Mouse (Mus musculus) T-helper 1 cell (primary cell): Measurements from ENCODE around the gene Tspan33.
"Not testable (repeated sequence)": the region's sequence is repeated elsewhere in the genome, so short reads cannot be mapped to it uniquely, and the experiment has no call there.

Experiments used
- in situ Hi-C: fragments of 300-600 bp; cut with MboI, MseI; formaldehyde crosslinking; loops from one replicate; pipeline ENCODE4 v1.15.1; 2025; ENCODE audit warnings: high pct_unique_total_duplicates

Gene Tspan33

DNA sequence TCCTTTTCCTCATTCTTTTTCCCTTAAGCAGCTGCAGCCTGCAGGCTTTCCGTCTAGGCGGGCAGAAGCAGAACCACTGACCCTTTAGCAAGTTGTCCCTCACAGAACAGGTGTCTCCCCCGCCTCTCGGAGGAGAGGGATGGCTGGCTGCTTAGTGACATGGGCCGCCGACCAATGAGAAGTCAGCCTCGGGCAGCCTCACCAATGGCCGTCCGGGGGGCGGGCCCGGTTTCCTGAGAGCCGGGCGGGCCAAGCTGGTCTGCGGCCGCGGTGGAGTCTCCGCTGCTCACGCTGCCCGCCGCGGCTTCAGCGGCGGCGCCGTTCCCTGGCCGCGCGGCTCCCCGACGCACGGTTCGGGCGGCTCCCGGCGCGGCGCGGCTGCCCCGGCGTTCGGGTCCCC, at the start of gene Tspan33:
Tspan33 (plus strand) TSS at position 270 of the 400 bp plus-strand sequence.
- in situ Hi-C loops = no loop called here

DNA sequence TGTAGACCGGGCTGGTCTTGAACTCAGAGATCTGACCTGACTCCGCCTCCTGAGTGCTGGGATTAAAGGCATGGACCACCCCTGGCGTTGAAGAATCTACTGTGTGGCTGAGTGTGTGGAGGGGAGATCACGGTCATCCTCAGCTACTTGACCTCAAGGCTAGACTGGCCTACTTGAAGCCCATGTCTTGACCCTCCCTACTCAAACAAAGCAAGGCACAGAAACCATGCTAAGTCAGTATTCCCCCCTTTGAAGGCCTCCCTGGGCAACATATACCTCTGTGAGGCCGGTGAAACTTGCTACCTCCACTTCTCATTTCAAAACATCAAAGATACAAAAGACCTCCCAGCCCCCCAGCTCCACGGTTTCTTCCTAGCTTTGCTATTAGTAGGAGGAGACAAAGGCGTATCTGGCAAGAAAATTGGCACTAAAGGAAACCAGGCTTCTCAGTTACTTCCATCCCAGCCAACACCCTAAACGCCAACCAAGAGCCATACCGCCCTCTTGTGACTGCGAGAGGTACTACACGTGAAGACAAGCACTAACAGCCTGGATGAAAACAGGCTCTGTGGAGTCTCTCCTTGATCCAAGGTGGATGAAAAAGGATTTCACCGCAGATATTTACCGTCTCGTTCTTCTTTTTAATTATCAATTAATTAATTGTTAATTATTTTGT, 44.4 kb upstream of the Tspan33 start:
- in situ Hi-C loops = no loop called here

DNA sequence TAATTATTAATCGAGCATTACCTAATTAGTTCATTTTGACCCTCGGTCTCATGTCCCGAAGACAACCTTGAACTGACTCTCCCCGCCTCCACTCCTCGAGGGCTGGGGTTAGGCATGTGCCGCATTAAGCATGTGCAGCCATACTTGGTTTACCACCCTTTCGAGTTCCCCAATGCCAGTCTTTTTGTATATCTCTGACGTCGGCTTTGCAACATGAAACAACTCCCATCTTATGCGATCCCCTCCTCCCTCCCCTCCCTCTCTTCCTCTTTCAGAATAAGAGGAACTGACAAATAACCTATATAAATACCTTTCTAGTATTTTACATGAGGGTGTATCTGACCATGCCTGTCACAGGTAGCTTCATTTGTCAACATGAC, 43.9 kb upstream of the Tspan33 start:
- in situ Hi-C loops = no loop called here

DNA sequence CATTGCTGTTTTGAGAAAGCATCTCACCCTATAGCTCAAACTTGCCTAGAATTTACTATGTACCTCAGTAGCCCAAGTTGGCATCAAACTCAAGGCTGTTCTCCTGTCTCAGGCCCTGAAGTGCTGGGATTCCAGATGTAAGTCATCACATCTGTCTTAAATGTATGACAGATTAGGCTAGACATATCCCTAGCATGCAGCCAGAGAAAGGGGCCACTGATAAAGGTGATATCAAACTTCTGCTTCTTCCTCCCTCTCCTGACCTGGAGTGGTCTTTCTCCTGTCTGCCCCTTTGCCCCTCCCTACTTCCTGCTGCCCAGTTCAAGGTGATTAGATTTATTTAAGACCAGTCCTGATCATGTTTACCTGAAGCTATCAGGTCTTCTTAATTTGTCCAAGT, 40.8 kb upstream of the Tspan33 start:
- in situ Hi-C loops = no loop called here

DNA sequence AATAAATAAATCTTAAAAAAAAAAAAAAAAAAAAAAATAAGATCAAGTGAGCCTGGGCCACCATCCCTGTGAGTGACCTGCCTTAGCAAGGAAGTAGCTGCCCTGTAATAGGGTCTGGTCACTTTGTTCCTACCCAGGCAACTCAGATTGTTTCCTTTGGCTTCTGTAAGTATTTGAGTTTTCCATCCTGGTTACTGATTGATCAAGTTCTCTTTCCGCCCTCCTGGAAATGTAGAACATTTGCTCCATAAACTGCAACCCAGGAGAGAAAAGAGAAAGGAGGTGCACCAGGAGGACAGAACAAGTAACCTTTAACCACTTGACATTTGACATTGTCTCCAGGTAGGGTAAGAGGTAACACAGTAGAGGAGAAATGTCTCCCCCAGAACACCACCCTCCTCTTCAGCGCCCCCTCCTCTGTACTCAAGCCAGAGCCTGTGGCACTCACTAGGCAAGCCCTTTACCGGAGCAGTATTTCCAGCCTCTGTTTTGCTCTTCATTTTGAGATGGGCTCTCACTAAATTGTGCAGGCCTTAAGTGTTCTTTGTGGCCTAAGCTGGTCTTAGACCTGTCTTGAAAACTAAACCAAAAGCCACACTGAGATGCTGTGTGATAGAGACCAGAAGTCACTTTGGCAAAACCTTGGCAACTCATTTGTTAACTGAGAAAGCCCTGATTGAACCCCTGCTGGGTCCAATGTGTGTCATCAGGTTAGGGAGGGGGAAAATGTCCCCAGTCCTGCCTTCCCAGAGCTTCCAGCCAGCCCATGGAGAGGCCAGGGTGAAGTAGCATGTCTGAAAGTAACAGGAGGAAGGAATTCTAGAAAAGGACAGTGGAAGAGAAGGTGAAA, 35.2 kb upstream of the Tspan33 start:
- in situ Hi-C loops = no loop called here

DNA sequence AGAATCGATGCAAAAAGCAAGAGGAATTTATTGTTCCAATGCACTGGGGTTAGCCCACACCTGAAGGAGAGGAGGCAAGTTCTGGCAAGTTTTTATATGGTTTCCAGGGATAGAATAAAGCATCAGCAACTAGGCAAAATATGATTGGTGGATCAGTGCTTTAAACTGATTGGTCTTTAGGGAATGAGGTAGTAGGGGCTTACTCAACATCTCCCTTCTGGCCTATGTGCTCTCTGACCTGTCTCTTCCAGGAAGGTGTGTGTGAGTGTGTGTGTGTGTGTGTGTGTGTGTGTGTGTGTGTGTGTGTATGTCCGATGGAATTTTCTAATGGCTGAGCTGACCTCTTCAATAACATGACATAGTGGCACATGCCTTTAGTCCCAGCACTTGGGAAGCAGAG, 34.1 kb upstream of the Tspan33 start:
- in situ Hi-C loops = no loop called here

DNA sequence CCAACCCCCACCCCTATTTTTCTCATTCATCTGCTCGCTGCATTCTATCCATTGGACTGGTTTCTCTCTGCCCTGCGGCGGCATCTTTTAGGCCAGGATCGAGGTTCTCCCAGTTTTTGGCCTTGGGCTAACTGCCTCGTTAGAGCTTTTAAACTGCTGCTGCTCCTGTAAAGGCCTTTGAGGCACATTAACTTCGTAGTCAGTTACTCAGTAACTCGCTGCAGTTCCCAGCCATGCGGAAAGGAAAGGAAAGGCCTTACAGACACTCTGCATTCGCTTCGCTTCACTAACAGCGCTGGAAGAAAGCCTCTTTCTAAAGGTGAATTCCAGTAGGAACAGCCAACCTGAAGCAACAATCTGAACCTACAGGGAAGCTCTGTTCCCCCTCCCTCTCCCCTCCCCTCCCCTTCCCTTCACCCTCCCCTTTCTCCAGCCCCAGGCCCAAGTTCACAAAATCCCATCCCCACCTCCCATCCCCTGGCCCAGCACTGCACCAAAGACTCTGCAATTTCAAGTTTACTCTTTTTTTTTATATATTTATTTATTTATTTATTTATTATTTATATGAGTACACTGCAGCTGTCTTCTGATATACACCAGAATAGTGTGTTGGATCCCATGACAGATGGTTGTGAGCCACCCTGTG, 33.2 kb upstream of the Tspan33 start:
- in situ Hi-C loops = no loop called here

DNA sequence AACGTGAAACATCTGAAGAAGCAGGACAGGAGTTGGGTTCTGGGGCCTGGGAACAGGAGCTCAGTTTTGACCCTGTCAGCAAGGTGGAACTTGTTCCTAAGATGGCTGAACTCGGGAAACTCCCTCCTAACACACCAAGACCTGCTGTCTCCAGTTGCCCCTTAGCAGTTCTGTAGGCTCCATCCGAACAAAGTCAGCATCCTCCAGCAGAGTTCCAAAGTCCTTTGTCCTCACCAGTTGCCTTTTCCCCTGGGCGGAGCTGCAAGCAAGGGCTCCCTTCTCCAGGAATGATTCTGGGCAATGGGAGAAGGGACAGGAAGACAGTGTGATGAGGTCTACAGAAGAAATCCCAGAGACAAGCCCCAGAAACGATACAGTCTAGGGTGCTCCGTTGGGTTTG, 26.8 kb upstream of the Tspan33 start:
- in situ Hi-C loops = no loop called here

DNA sequence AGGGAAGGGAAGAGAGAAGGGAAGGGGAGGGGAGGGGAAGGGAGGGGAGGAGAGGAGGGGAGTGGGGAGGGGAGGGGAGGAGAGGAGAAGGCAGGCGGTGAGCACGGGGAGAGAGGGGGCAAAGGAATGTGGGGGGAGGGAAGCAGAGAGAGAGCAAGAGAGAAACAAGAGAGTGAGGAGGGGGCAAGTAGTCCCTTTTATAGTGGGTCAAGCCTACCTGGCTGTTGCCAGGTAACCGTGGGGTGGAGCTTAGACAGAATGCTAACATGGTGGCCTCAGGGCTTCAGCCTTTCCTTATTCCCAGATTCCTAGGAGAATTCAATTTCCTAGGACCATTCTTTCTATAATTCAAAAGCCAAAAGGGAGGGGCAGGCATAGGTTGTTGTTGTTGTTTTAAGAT, 22.3 kb upstream of the Tspan33 start:
- in situ Hi-C loops = no loop called here

DNA sequence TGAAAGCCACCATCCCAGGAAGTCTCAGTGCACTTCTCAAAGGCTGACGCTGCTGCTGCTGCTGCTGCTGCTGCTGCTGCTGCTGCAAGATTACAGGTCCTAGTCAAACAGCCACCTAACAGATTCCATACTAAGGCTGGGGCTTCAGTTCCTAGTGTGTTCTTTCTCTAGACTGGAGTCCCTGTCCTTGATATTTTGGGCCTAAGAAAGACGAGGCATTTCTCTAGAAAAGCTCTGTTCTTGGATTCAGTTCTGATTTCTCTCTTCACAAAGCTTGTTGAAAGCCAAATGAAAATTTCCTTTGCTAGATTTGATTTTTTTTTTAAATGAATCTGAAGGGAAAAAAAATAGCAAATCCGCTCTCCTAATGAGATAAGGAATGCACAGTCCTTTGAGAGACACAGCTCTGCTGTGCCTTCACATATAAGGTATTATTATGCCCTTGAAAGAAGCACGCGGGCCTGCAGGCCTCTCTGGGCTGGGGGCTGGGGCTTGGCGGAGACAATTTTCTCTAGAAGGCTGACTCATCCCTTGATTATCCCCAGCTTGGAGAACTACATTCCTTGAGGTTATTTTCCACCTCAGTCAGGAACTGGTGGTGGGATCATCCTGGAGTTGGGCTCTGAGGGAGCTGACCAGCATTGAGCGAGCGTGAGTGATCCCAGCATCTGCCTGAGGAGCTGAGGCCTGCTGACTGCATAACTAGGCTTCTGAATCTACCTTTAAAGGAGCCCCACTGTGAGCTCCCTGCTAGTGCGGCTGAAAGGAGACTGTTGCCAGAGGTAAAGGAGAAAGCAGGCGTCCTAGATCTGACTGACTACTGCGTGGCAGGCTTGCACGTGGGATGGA, 21.2 kb upstream of the Tspan33 start:
- in situ Hi-C loops = no loop called here

DNA sequence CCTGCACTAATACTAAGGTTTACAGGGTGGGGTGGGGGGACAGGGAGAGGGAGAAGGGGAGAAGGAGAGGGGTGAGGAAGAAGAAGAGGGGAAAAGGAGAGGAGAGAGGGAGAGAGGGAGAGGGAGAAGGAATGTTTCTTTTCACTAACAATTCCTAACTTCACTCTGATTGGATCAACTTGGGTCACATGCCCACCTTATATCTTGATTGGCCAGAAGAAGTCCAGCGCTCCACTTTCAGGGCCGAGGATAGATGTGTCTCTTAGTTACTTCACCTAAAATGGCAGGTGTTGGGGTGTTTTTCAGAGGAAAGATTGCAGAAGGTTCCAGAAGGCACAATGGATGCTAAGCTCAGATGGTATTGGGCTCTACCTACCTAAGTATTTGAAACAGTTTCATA, 20.3 kb upstream of the Tspan33 start:
- in situ Hi-C loops = no loop called here

DNA sequence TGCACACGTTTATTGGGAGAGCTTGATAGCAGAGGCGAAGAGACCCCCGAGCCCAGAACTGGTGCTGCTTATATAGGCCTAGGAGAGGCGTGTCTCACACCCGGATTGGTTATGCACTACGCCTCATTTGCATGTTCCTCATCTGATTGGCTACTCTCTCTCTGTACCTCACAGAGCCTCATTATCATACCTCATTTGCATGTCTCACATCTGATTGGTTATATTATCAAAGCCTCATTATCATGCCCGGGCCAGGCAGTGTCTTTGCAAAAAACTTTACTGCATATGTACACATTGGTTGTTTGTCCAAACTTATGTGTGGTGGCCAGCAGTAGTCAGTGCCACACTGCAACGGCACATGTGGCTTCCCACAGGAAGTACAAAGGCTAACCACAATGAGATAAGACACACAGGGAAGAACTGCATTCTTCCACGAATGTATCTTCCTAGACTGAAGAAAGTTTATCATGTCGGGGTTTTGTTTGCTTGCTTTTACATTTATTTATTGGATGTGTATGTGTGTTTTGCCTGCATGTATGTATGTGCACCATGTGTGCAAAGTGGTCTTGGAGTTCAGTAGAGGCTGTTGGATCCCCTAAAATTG, 14.0 kb upstream of the Tspan33 start:
- in situ Hi-C loops = not testable (repeated sequence)

DNA sequence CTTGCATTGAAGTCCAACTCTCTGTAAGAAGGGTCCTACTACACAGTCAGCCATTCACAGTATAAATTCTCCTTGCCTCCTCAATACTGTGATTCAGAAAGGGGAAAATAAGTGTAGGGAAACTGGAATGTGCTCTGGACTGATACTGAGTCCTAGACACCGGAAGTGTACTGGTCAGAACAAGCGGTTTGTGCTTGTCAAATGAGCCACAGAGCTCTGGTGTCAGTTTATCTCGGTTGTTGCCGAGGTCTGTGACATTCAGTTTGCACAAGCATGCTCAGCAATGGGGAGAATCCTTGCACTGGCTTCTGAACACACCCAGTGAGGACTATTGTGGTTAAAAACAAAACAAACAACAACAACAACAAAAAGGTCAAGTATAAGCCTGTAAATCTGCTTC, 12.2 kb upstream of the Tspan33 start:
- in situ Hi-C loops = no loop called here

DNA sequence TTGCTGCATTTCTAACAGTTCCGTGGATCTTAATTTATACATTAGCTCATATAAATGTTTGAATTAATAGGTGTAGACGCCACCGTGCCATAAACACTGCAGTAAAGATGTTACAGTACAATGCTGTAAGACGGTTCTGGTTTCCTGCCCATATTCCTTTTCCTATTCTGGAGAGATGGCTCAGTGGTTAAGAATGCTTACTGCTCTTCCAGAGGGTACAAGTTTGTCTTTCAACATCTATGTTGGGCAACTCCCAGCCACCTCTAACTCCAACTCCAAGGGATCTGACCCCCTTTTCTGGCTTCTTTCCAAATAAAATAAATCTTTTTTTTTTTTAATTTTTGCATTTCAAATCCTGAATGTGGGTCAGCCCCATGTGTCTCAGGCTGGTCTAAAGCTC, 9.3 kb upstream of the Tspan33 start:
- in situ Hi-C loops = no loop called here

DNA sequence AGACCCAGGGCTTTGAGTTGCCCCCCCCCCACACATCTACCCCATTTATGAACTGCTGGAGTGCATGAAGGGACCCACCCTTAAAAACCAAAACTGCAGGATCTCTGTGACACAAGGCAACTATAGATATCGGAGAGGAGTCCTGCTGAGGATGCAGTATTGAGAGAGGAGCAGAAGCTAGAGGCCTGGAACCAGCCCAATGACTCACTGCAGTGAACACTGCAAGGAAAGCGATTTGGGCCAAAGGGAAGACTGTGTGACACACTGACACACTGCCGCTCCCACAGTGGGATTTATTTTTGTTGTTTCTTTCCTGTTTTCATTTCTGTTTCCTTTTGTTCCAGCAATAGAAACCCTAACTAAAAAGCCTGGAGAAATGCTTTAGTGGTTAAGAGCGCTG, 8.1 kb upstream of the Tspan33 start:
- in situ Hi-C loops = no loop called here

DNA sequence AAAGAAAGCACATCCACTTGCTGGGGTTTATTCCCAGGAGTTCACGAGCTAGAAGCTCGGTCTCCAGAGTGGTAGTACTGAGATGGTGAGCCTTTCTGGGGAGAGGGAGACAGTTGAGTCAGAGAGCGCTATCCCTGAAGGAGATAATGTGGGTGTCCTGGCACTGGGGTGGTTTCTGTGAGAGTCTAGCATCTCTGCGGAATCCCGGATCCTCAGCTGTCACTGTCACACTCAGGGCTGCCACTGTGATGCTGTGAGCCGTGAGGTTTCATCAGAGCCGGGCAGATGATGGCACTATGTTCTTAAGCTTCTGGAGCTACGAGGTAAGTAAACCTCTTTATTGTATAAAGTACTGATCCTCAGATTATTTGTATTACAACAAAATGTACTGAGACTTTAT, 4.6 kb upstream of the Tspan33 start:
- in situ Hi-C loops = no loop called here

DNA sequence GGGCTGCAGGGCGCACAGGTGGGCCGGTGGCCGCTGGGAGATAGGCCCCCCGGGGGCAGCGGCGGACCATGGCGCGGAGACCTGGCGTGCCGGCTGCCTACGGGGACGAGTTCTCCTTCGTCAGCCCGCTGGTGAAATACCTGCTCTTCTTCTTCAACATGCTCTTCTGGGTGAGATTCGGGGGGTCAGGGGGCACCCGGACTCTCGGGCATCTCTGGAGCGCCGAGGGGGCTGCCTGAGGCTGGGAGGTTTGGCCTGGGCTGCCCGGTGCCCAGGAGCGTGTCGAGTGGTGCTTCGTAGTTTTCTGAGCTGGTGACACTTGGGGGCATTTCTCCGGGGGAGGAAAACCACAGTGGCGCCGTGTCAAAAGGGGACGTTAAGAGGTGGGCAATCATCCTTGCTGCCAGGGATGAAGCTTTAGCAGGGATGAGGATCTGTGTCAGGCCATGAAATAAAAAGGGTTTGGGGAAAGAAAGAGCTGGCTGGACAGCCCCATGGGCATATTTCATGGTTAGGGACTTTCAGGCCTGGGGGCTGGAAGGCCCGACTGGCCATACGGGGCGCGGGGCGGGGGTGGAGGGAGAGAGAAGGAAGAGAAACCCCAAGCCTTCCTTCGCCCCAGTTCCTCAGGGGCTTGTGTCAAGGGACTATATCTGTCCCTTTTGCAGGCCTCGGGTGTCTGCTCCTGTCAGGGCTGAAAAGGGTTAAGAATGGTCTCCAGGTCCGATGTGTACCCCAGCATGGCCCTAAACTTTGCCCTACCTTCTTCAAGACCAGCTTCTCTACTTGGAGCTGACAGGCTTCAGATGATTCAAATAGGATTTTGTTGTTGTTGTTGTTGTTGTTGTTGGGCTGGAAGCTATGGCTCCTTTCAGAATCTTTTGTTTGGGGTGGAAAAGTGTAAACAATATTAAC, 610 bp downstream of the Tspan33 start:
- in situ Hi-C loops = no loop called here

DNA sequence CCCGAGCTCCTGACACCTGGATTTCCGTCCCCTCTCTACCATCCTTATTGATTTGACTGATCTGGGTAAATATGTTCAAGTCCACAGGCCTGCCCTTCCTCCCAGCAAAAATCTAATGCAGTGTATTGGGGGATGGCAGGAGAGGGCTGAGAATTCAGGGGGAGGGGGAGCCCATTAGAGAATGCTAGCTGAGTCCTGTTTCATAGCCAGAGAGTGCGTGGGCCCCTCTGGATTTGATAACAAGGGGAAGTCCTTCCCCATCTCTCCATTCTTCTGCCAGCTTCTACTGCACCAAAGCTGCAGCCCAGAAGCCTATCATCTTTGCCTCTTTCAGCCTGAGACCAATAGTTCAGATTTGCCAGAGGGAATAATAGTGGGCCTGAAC, 1.3 kb downstream of the Tspan33 start:
- in situ Hi-C loops = no loop called here

DNA sequence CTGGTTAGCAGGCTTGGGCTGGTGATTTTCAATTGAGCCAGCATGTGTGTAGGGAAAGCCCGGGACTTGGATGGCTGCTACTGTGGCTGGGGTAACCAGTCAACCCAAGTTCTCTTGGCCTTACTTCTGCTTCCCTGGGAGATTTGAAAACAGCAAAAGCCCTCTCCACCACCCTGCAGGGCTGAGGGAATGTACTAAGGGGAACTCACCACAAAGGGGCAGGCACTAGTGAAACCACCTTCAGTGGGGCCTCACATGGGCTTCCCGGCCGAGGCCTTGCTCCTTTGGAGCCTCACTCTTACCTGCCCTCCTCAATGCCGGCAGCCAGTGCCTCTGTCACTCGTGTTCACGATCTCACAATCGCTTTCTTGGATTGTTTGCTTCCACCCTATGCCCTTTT, 2.0 kb downstream of the Tspan33 start:
- in situ Hi-C loops = no loop called here

DNA sequence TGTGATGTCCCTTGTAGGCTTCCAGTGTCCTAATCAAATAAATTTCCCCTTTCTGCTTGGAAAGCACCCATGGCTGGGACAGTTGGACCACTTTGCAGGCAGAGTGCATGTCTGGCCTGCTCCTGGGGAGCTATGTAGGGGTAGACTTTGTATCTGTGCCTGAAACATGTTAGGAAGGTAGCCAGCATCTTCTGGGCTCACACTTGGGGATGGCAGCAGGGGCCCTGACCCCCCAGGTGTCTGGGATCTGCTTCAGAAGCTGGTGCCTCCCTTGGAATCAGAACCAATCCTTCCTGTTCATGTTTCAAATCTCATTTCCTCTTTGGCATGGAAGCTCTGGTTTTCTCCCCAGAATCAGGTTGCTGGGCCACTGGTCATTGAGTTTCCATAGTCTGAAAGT, 3.1 kb downstream of the Tspan33 start:
- in situ Hi-C loops = no loop called here

DNA sequence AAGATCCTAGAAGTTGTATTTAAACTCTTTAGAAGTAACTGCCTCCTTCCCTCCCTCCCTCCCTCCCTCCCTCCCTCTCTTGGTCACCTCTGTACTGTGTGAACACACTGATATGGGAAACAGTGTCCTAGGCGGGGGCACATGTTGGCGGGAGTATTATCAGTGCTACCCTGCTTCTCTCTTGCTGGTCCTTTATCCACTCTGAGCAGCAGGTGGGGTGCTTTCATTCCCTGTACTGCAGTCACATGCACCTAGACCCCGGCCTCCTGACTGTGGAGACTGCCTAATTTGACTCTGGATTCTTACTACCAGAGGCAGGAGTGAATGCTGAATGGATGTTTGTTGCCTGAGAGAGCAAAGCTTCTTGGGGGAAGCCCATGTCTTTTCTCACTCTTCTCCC, 3.5 kb downstream of the Tspan33 start:
- in situ Hi-C loops = no loop called here
